Mouse (Mus musculus) erythroid progenitor cell, adult 5-6 weeks (primary cell): Measurements from ENCODE around the gene Sidt2. TPM values are rescaled to one million over a fixed set of nuclear protein-coding genes. Genes with fewer than 3 reads are reported as not detected.

Experiments used
- ATAC-seq: replicated peaks from 2 replicates; pipeline ENCODE4 v1.8.0; 2016; ENCODE audit warnings: moderate number of reproducible peaks, mild to moderate bottlenecking, moderate TSS enrichment, inconsistent platforms; ENCODE audit not compliant: poor library complexity, low FRiP score, severe bottlenecking
- total RNA-seq, 2 experiments: library from RNA; stranded (forward) in 1 of 2; stranded (reverse) in 1 of 2; fragments of 150-400 nt in 1 of 2; fragments of 186-747, 209-891 nt in 1 of 2; gene quantifications; 2 replicates each; pipeline versions ENCODE4 v1.2.3 to v1.2.4; 2015 to 2017; ENCODE audit warnings: low replicate concordance in 2 of 2

The Sidt2 gene
- total RNA-seq, 2 experiments from 2014 or later = 16.3 to 22.2 TPM

- ATAC-seq = no peak
Measured at GRCm38 (mm10) chr9:45919895-45920294, 35.2 kb downstream of the Sidt2 start.

GRCm38 (mm10) chr9:45917041-45917934 is 37.8 kb downstream of the Sidt2 start:
- ATAC-seq = no peak

- ATAC-seq = no peak
Measured at GRCm38 (mm10) chr9:45915659-45916058, 39.4 kb downstream of the Sidt2 start.

- no peak for ATAC-seq
Measured at GRCm38 (mm10) chr9:45911673-45912072, 43.4 kb downstream of the Sidt2 start.

- ATAC-seq = no peak
Measured at GRCm38 (mm10) chr9:45910995-45911394, 44.1 kb downstream of the Sidt2 start.

GRCm38 (mm10) chr9:45907078-45907428 is 48.0 kb downstream of the Sidt2 start:
- peak; percentile 62 for ATAC-seq

- peak; percentile 94 for ATAC-seq
Measured at GRCm38 (mm10) chr9:45906355-45907077, 48.5 kb downstream of the Sidt2 start, which contains the start of the genes Pcsk7 and Rnf214. Gene Pcsk7 (plus strand): TSS chr9:45906497. Gene Rnf214 (minus strand): TSS chr9:45906911.

GRCm38 (mm10) chr9:45905811-45906237 is 49.2 kb downstream of the Sidt2 start:
- no peak for ATAC-seq

GRCm38 (mm10) chr9:45905196-45905595 is 49.9 kb downstream of the Sidt2 start:
- ATAC-seq = no peak

GRCm38 (mm10) chr9:45893681-45894080 is 61.4 kb downstream of the Sidt2 start:
- ATAC-seq = no peak

Other genes starting within 250 kb of the Sidt2 start
- gene Cep164, start 126.6 kb downstream of the Sidt2 start, total RNA-seq (2015; ENCODE audit: low replicate concordance) = 31.4 and 47.4 TPM in 2 replicates
- 39.9 and 50.2 TPM in 2 replicates for gene Cep164, start 126.6 kb downstream of the Sidt2 start, total RNA-seq (2017; ENCODE audit: low replicate concordance)
- gene Bace1, start 116.7 kb downstream of the Sidt2 start, total RNA-seq (2015; ENCODE audit: low replicate concordance) = 3.8 and 4.3 TPM in 2 replicates
- 1.5 and 2.2 TPM in 2 replicates for gene Bace1, start 116.7 kb downstream of the Sidt2 start, total RNA-seq (2017; ENCODE audit: low replicate concordance)
- gene Pcsk7, start 48.8 kb downstream of the Sidt2 start, total RNA-seq (2015; ENCODE audit: low replicate concordance) = 7.6 and 13.4 TPM in 2 replicates
- gene Pcsk7, start 48.8 kb downstream of the Sidt2 start, total RNA-seq (2017; ENCODE audit: low replicate concordance) = 10.1 and 12.5 TPM in 2 replicates
- 11.5 and 28.9 TPM in 2 replicates for gene Rnf214, start 48.3 kb downstream of the Sidt2 start, total RNA-seq (2015; ENCODE audit: low replicate concordance)
- 71.4 and 81.8 TPM in 2 replicates for gene Rnf214, start 48.3 kb downstream of the Sidt2 start, total RNA-seq (2017; ENCODE audit: low replicate concordance)
- gene Tagln, start 19.2 kb downstream of the Sidt2 start, total RNA-seq (2015; ENCODE audit: low replicate concordance) = not detected in 2 replicates
- not detected in 2 replicates for gene Tagln, start 19.2 kb downstream of the Sidt2 start, total RNA-seq (2017; ENCODE audit: low replicate concordance)
- gene Pafah1b2, start 57.4 kb upstream of the Sidt2 start, total RNA-seq (2015; ENCODE audit: low replicate concordance) = 29.3 and 31.4 TPM in 2 replicates
- gene Pafah1b2, start 57.4 kb upstream of the Sidt2 start, total RNA-seq (2017; ENCODE audit: low replicate concordance) = 52.9 and 68.6 TPM in 2 replicates
- 4.6 and 6.5 TPM in 2 replicates for gene Sik3, start 57.6 kb upstream of the Sidt2 start, total RNA-seq (2015; ENCODE audit: low replicate concordance)
- 1.4 and 11.6 TPM in 2 replicates for gene Sik3, start 57.6 kb upstream of the Sidt2 start, total RNA-seq (2017; ENCODE audit: low replicate concordance)